Mouse (Mus musculus) layer of hippocampus, adult 8-10 months (tissue): ENCODE measurements around the gene Sema3c. TPM values are rescaled to one million over a fixed set of nuclear protein-coding genes. Genes with fewer than 3 reads are reported as not detected.
A peak's percentile ranks its signal among the peaks of the same experiment; 100 is the strongest.

Experiments
- DNase-seq, 2 experiments: peaks; one replicate each; pipeline ENCODE4 v3.0.0; 2022; ENCODE audit warnings: low spot score in 2 of 2
- total RNA-seq, 4 experiments: library from RNA; stranded (reverse); gene quantifications; 2 replicates each; pipeline ENCODE4 v1.2.4; 2022

Sema3c gene
- total RNA-seq, 4 experiments from 2014 or later, result 11.3 to 15.1 (median 14.4) TPM

GRCm38 (mm10) chr5:17647643-17648226 is 73.7 kb downstream of the Sema3c start:
- no peak for DNase-seq

DNA sequence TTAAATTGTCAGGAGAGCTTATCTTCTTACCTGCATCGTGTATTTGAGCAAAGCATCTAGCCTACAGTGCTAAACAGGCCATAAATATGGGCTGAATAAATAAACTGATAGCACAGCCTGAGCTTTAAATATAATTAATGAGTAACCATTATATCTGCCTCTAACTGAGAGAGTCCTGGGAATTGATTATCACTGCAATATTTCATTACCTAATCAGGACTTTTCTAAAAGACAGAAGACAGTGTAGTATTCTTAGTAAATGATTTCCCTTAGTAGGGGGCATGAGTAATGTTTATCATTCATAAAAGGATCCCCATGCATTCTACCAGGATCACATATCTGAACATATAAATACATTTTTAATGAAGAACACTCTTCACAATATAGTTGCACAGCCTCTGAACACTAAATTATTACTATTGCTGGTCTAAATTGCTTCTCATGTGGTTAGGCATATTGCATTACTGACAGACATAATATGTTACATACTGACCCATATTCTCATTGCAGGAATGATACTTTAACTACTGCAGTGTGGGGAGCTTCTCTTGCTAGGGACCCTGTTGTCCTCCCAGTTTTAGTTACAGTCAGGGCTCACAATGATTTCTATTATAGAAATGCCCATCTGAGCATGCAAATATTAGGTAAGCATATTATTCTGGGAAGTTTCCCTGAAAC is 74.9 kb downstream of the Sema3c start:
- DNase-seq, result no peak

DNA sequence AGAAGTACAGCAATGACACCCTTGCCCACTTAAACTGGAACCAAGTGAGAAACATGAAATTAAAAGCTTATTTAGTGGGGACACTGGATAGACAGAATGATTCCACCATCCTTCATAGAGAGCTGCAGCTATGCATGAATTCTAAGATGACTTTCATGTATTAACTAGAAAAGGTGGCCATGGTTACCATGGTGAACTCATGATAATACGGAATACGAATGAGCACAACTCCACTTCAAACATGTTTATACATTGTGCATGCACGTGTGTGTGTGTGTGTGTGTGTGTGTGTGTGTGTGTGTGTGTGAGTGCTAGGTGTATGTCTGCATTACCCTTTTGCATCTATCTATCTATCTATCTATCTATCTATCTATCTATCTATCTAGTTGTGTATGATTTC is 87.1 kb downstream of the Sema3c start:
- no peak for DNase-seq

GRCm38 (mm10) chr5:17671356-17671755 is 97.3 kb downstream of the Sema3c start:
- DNase-seq, result no peak

GRCm38 (mm10) chr5:17680862-17681261 is 106.8 kb downstream of the Sema3c start:
- DNase-seq, result no peak

DNA sequence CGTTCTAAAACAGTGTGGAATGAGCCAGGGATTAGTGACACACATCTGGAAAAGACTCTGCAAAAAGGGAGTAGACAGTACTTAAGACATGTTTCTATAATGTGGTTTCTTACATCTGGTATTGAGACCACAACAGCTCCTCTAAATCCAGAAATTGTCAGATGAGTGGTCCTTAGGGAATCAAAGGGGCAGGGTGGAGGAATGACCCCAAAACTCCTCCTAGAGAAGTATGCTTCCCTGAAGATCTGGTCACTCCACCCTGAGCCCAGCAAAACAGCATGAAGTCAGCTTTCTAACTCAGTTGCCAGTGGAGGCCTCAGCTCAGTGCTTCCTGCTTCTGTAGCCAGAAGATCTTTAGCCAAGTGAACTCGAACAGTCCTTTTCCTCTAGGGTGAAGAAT is 115.0 kb downstream of the Sema3c start:
- DNase-seq, result no peak

GRCm38 (mm10) chr5:17689604-17690003 is 115.5 kb downstream of the Sema3c start:
- no peak for DNase-seq

DNA sequence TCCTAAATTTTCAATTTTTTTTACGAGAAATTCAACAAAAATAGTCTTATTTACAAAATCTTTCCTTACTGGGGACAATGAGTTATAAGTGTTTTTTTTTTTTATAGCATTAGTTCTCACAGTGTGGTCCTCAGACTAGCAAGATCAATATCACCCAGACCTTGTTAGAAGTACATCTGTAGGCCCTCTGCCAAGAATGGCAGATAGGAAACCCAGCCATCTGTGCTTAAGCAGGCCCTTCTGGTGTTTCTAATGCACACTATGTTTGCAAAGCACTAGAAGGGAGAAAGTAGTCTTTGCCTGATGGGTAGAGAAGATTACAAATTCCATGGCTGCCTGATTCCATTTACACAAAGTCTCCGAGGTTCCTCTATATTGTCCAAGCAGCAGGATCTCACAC is 121.3 kb downstream of the Sema3c start:
- DNase-seq, result peak; percentile 14 to 19

- DNase-seq, result no peak
Observed at GRCm38 (mm10) chr5:17698905-17699304, 124.8 kb downstream of the Sema3c start.

- DNase-seq, result no peak
Observed at GRCm38 (mm10) chr5:17704160-17704559, 130.1 kb downstream of the Sema3c start.

DNA sequence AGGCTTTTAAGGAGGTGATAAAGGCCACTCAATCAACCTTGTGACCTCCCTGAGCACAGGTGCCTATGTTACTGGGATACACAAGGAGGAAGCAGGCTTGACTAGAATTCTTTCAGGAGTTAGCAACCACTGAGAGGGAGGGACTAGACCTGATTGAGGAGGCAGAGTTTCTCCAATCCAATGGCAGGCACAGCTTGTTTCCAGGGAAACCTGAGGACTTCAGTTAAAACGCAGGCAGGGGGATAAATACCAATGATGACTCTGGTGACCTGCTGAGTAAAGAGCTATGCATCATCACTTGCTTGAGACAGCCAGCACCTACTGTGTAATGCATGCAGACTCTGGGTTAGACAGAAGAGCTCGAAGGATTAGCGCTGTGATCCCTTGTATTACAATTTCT is 133.0 kb downstream of the Sema3c start:
- no peak for DNase-seq

DNA sequence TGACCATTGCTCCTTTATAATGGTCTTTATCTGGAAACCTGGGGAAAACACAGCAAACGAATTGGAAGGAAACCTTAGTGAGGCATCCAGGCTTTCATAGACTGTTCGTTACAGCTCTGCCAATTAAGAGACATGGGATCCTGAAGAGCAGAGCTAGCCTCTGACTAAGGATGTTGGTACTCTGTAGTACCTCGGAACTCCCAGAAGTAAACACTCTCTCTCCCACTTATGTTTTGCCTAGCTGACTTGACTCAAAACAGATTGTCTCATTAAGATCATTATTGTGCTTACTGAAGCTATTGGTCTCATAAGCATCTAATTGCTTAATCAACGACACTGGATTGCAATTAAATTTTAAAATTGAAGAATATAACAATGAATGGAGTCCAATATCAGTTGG is 138.3 kb downstream of the Sema3c start:
- DNase-seq, result no peak

GRCm38 (mm10) chr5:17715206-17715605 is 141.1 kb downstream of the Sema3c start:
- no peak for DNase-seq

- no peak for DNase-seq
Observed at GRCm38 (mm10) chr5:17720011-17720410, 145.9 kb downstream of the Sema3c start.

DNA sequence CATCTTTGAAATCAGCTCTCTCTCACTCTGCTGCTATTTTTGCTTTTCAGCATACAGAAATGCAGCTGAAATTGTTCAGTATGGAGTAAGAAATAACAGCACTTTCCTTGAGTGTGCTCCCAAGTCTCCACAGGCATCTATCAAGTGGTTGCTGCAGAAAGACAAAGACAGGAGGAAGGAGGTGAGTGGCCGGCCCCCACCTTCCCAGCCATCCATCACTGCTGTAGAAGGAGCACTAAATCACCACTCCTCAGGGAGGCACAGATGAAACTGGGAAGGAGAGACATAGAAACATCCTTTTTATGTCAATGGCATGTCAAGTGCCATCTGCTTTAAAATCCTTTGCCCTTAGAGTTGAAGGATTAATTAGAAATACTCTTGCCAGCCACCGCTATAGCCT is 149.9 kb downstream of the Sema3c start:
- DNase-seq, result no peak

DNA sequence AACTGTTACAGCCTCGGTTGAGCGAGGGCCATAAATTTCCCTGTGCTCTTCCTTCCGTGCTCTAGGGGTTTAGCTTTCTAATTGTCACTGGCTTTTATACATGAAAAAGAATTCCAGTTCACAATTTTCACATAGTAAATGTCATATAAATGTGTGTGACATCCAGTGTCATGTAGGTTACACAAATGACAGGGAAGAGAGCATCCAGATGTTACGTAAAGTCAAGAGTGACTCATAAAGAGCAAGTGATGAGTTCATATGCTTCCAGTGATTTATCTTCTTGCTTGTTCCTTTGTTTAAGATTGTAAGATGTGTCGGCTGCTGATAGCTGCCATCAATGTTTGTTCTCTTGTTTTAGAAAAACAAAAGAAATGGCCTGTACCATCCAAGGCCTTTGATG is 154.0 kb downstream of the Sema3c start:
- no peak for DNase-seq

GRCm38 (mm10) chr5:17739805-17740204 is 165.7 kb downstream of the Sema3c start:
- DNase-seq, result no peak

GRCm38 (mm10) chr5:17746520-17746919 is 172.4 kb downstream of the Sema3c start:
- DNase-seq, result no peak

DNA sequence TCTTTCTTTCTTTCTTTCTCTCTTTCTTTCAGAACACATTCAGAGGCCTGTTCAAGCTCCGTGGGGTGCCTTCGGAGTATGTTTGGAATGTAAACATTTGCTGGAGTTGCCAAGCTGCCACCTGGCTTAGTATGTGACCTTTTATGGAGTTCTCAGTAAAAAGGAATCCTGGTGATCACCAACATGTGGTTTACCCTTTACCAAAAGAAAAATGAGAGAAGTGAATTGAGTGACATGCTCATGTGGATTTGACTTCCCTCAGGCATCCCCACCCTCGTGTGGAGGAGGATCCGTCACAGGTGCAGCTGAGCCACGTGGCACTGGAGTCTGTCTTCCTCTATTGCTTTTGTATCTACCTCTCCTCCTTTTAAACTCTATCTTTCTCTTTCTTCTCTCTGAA is 173.1 kb downstream of the Sema3c start:
- DNase-seq, result no peak

DNA sequence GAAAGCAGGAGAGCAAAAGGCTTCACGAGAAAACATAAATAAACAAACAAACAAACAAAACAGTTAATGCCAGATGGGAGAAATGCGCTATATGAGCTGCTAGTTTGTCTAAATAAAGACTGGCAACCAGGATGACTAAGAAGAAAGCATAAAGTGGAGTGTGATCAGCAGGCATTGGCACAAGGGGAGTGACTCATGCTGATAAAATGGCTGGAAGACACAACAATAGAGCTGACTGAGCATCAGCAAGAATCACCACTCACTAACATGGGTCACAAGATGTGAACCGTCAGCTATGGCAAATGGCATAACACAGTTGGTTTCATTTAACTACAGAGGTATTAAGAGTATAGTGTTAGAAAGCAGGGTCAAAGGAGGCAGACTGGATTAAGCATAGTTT is 174.2 kb downstream of the Sema3c start:
- no peak for DNase-seq

- no peak for DNase-seq
Observed at GRCm38 (mm10) chr5:17753471-17754005, 179.5 kb downstream of the Sema3c start.

DNA sequence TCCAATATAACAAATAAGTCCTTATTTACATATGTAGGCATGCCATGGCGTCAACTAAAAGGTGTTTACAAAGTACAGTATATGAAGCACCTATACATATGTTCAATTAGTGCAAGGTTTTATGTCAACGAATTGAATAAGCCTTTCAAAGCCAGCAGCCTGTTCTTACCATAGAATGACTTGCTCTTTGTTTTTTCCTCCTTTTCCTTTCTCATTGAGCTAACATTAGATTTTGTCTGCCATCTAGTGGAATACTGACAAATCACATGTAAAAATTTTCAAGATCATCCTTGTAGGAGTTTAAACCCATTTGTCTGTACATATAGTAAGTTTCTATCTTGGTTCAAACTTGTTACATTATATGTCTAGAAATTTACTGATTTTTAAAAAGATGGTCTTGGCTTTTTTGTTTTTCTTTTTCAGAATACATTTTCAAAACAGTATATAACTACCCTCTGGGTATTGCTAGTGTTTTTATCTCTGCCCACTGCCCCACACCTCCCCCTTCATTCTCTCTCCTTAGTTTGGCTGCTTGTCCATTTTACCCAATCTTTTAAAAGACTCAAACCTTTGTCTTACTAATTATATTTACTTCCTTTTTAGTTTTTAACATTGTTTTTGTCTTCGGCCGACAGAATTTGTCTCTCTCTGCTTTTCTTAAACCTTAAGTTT is 192.1 kb downstream of the Sema3c start:
- DNase-seq, result no peak

- DNase-seq, result no peak
Observed at GRCm38 (mm10) chr5:17770328-17770727, 196.2 kb downstream of the Sema3c start.
